ENCODE assay signal across 8 mouse cellular contexts in genomic region chr10:127516576-127517260, GRCm38 (mm10). TPM values are rescaled to one million over a fixed set of nuclear protein-coding genes. Genes with fewer than 3 reads are reported as not detected.
DNase-seq lines count a peak whose midpoint lies in the region; ATAC-seq lines count a peak whose summit lies in the region.

No protein-coding gene starts in this region.

- H3K9ac ChIP-seq in kidney, embryonic 14.5 days (ENCODE audit: low read depth, low read length) = no peak overlapping the region; the same call in 1 of the 2 replicates
- peak overlapping the region; percentile 59 for H3K9ac ChIP-seq in heart, embryonic 11.5 days (ENCODE audit: low read depth, low read length)
- H3K9ac ChIP-seq in midbrain, embryonic 16.5 days (ENCODE audit: low read depth, low read length) = peak overlapping the region; percentile 1; the same call in 1 of the 2 replicates

- H3K4me1 ChIP-seq in kidney, embryonic 14.5 days (ENCODE audit: control insufficient read depth, insufficient read depth, low read length) = peaks cover 54% of the 10 kb centered on the region
- peaks cover 55% of the 10 kb centered on the region for H3K4me1 ChIP-seq in heart, embryonic 11.5 days (ENCODE audit: control insufficient read depth, insufficient read depth, low read length)
- peaks cover 44% of the 10 kb centered on the region for H3K4me1 ChIP-seq in midbrain, embryonic 16.5 days (ENCODE audit: control insufficient read depth, insufficient read depth, low read length)

- H3K4me3 ChIP-seq in kidney, embryonic 14.5 days (ENCODE audit: low read length) = peak overlapping the region; percentile 11
- H3K4me3 ChIP-seq in heart, embryonic 11.5 days (ENCODE audit: low read depth, low read length) = peak overlapping the region; percentile 18
- H3K4me3 ChIP-seq in midbrain, embryonic 16.5 days (ENCODE audit: low read depth, low read length) = no peak overlapping the region

- 6% methylated on average over 28 of the region's 30 CpGs for WGBS in kidney, embryonic 14.5 days
- 10% methylated on average over 30 of the region's 30 CpGs for WGBS in heart, embryonic 11.5 days (ENCODE audit: insufficient replicate concordance)
- WGBS in midbrain, embryonic 16.5 days = 4% methylated on average over 30 of the region's 30 CpGs

- ATAC-seq in kidney, embryonic 14.5 days (ENCODE audit: low FRiP score, low TSS enrichment) = peak; percentile 11; the same call in 1 of the 2 replicates
- ATAC-seq in heart, embryonic 11.5 days (replicated peaks; ENCODE audit: insufficient number of reproducible peaks, low FRiP score, low TSS enrichment) = no peak
- ATAC-seq in midbrain, embryonic 16.5 days = no peak
- no peak for ATAC-seq in inflammation-experienced regulatory T-cells, adult 6 months

- no peak for DNase-seq in kidney, adult 11 months
- DNase-seq in kidney, postnatal 36 days = peak; percentile 35 to 69
- no peak for DNase-seq in right cerebral cortex, adult 18-20 months
- no peak for DNase-seq in frontal cortex, postnatal 14 days (ENCODE audit: low spot score in 2 of 2)

- H3K27me3 ChIP-seq in kidney, embryonic 14.5 days (ENCODE audit: control insufficient read depth, insufficient read depth, low read length) = peaks cover 46% of the 10 kb centered on the region
- H3K27me3 ChIP-seq in heart, embryonic 11.5 days (ENCODE audit: control insufficient read depth, insufficient read depth, low read length) = peaks cover 42% of the 10 kb centered on the region
- H3K27me3 ChIP-seq in midbrain, embryonic 16.5 days (ENCODE audit: control insufficient read depth, insufficient read depth, low read depth, low read length) = peaks cover 6% of the 10 kb centered on the region

- H3K9me3 ChIP-seq in kidney, embryonic 14.5 days (ENCODE audit: control insufficient read depth, low read length) = no peaks in the 10 kb centered on the region
- H3K9me3 ChIP-seq in heart, embryonic 11.5 days (replicated peaks; ENCODE audit: control insufficient read depth, low read length) = no peaks in the 10 kb centered on the region
- no peaks in the 10 kb centered on the region for H3K9me3 ChIP-seq in midbrain, embryonic 16.5 days (replicated peaks; ENCODE audit: control insufficient read depth, low read length, poor library complexity, severe bottlenecking)

- peak overlapping the region; percentile 37 for H3K4me2 ChIP-seq in kidney, embryonic 14.5 days (replicated peaks; ENCODE audit: low read depth, low read length)
- peak overlapping the region; percentile 61 for H3K4me2 ChIP-seq in heart, embryonic 11.5 days
- peak overlapping the region; percentile 19; the same call in 1 of the 2 replicates for H3K4me2 ChIP-seq in midbrain, embryonic 16.5 days (ENCODE audit: low read length)

- H3K27ac ChIP-seq in kidney, embryonic 14.5 days (ENCODE audit: low read depth, low read length) = no peak overlapping the region; the same call in 1 of the 2 replicates
- no peak overlapping the region for H3K27ac ChIP-seq in heart, embryonic 11.5 days (ENCODE audit: low read depth, low read length)
- H3K27ac ChIP-seq in midbrain, embryonic 16.5 days (ENCODE audit: low read length) = no peak overlapping the region

- H3K36me3 ChIP-seq in kidney, embryonic 14.5 days (ENCODE audit: control insufficient read depth, insufficient read depth, low read length) = peaks cover 27% of the 10 kb centered on the region
- H3K36me3 ChIP-seq in heart, embryonic 11.5 days (ENCODE audit: control insufficient read depth, insufficient read depth, low read length) = peaks cover 8% of the 10 kb centered on the region; the same call in 1 of the 2 replicates
- peaks cover 4% of the 10 kb centered on the region; the same call in 1 of the 2 replicates for H3K36me3 ChIP-seq in midbrain, embryonic 16.5 days (ENCODE audit: control insufficient read depth, insufficient read depth, low read length)

RNA-seq across cellular contexts. Expression of gene Ndufa4l2, which starts 2.0 kb away (rescaled TPM):
- polyA plus RNA-seq in kidney, embryonic 14.5 days (2014; fragmentation: Nextera tagmentation; extraction: Ambion mirVana) = 27.1 and 32.7 TPM in 2 replicates
- polyA plus RNA-seq in heart, embryonic 11.5 days (2014; fragmentation: Nextera tagmentation; extraction: Ambion mirVana) = 10.1 and 13.9 TPM in 2 replicates
- polyA plus RNA-seq in midbrain, embryonic 16.5 days (2015; fragmentation: Nextera tagmentation; extraction: Ambion mirVana) = 17.6 and 19.7 TPM in 2 replicates
- not detected for polyA plus RNA-seq in inflammation-experienced regulatory T-cells, adult 6 months (2017; shearing (Covaris generic))

RNA-seq across cellular contexts. Expression of gene Shmt2, which starts 5.5 kb away (rescaled TPM):
- 68.9 and 99.8 TPM in 2 replicates for polyA plus RNA-seq in kidney, embryonic 14.5 days (2014; fragmentation: Nextera tagmentation; extraction: Ambion mirVana)
- 71.3 and 82.7 TPM in 2 replicates for polyA plus RNA-seq in heart, embryonic 11.5 days (2014; fragmentation: Nextera tagmentation; extraction: Ambion mirVana)
- 45.0 and 45.6 TPM in 2 replicates for polyA plus RNA-seq in midbrain, embryonic 16.5 days (2015; fragmentation: Nextera tagmentation; extraction: Ambion mirVana)
- polyA plus RNA-seq in inflammation-experienced regulatory T-cells, adult 6 months (2017; shearing (Covaris generic)) = 10 to 100 TPM; 38.2 to 43.2 (median 42.9) TPM

RNA-seq across cellular contexts. Expression of gene Stac3, which starts 15.2 kb away (rescaled TPM):
- polyA plus RNA-seq in kidney, embryonic 14.5 days (2014; fragmentation: Nextera tagmentation; extraction: Ambion mirVana) = 0.39 and 0.50 TPM in 2 replicates
- 0.24 and 0.30 TPM in 2 replicates for polyA plus RNA-seq in heart, embryonic 11.5 days (2014; fragmentation: Nextera tagmentation; extraction: Ambion mirVana)
- polyA plus RNA-seq in midbrain, embryonic 16.5 days (2015; fragmentation: Nextera tagmentation; extraction: Ambion mirVana) = 1.3 and 2.1 TPM in 2 replicates
- under 1 TPM in 1 of 3 experiments, not detected in 2; 0.35 TPM for polyA plus RNA-seq in inflammation-experienced regulatory T-cells, adult 6 months (2017; shearing (Covaris generic))

RNA-seq across cellular contexts. Expression of gene Nxph4, which starts 17.6 kb away (rescaled TPM):
- 0.49 and 1.2 TPM in 2 replicates for polyA plus RNA-seq in kidney, embryonic 14.5 days (2014; fragmentation: Nextera tagmentation; extraction: Ambion mirVana)
- 0.21 and 0.33 TPM in 2 replicates for polyA plus RNA-seq in heart, embryonic 11.5 days (2014; fragmentation: Nextera tagmentation; extraction: Ambion mirVana)
- polyA plus RNA-seq in midbrain, embryonic 16.5 days (2015; fragmentation: Nextera tagmentation; extraction: Ambion mirVana) = 62.1 and 66.7 TPM in 2 replicates
- not detected for polyA plus RNA-seq in inflammation-experienced regulatory T-cells, adult 6 months (2017; shearing (Covaris generic))

Comparison
In these comparisons a context has a peak if more than half of its experiments do, and no peak if none do; other contexts are left out.
1. DNase-seq: peak in kidney, postnatal 36 days (2 of 2); none in kidney, adult 11 months (single experiment), right cerebral cortex, adult 18-20 months (single experiment) and frontal cortex, postnatal 14 days (0 of 2).
2. RNA of gene Ndufa4l2, which starts 2.0 kb away (polyA plus RNA-seq): 27.1 to 32.7 TPM in kidney, embryonic 14.5 days, 17.6 to 19.7 TPM in midbrain, embryonic 16.5 days and 10.1 to 13.9 TPM in heart, embryonic 11.5 days; not detected in inflammation-experienced regulatory T-cells, adult 6 months; every median in the first group is over 10 times any median in the second.
3. Peak in every context shown above with its lines, with median percentiles within 50 percentile points of each other: H3K4me2 ChIP-seq.